Mouse (Mus musculus): ENCODE measurements at regions not wholly inside any gene's neighbourhood (a gene's known extent, or its start where the extent isn't known, plus 50 kb on each side); places are given as distances from the start of the nearest gene placed in this dataset.

DNA sequence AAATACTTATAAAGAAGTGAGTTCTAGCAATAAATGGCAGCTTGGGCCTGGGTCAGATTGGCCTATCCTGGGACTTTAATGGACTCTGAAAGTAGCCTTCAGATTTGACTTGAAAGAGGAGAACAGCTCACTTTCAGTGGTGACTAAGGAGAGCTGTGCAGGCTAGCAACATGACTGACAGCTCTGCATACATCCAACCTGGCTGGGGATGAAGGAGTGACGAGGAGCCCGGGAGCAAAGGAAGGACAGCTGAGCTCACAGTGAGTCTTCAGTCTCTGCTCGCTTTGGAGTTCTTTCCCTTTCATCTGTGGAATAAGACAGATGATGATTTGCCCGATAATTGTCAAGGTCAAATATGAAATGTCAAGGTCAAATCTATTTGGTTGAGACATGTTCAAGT lies 172.7 kb upstream of the Klf4 start:
- Histone ChIP-seq H3K4me3 (ENCODE audit: insufficient read depth in 1 of 2, low read depth in 1 of 2, low read length in 2 of 2, poor library complexity in 1 of 2, severe bottlenecking in 1 of 2) (no peak overlapping the region), H3K36me3 (ENCODE audit: control insufficient read depth, insufficient read depth, low read length, poor library complexity, severe bottlenecking) (no peaks in the 10 kb centered on the region), H3K9me3 (ENCODE audit: control insufficient read depth, insufficient read depth, low read depth, low read length) (no peaks in the 10 kb centered on the region), H3K27ac (ENCODE audit: insufficient read depth, low read depth, low read length, poor library complexity, severe bottlenecking) (no peak overlapping the region), H3K9ac (ENCODE audit: insufficient read depth, low read depth, low read length, poor library complexity, severe bottlenecking) (no peak overlapping the region), H3K4me1 (ENCODE audit: control insufficient read depth in 2 of 2, insufficient read depth in 2 of 2, low read length in 2 of 2, poor library complexity in 1 of 2) (no peaks in the 10 kb centered on the region)
- in situ Hi-C loops (cut with MboI; ENCODE audit: low sequenced_read_pairs in 2 of 2, unreplicated experiment in 2 of 2) = no loop called here
- TF ChIP-seq CHD2 (IDR thresholded peaks at IDR 0.05; ENCODE audit: low read depth, low read length) (no peak), ZC3H11A (IDR thresholded peaks at IDR 0.05; ENCODE audit: borderline replicate concordance, low read depth, low read length) (no peak), HCFC1 (IDR thresholded peaks at IDR 0.05; ENCODE audit: borderline replicate concordance, insufficient read depth, low read length) (no peak), ZNF384 (IDR thresholded peaks at IDR 0.05; ENCODE audit: low read depth, low read length) (no peak), MAFK (IDR thresholded peaks at IDR 0.05; ENCODE audit: insufficient read depth, low read depth, low read length) (no peak)
- no peak for DNase-seq (ENCODE audit: low read depth, low spot score)

DNA sequence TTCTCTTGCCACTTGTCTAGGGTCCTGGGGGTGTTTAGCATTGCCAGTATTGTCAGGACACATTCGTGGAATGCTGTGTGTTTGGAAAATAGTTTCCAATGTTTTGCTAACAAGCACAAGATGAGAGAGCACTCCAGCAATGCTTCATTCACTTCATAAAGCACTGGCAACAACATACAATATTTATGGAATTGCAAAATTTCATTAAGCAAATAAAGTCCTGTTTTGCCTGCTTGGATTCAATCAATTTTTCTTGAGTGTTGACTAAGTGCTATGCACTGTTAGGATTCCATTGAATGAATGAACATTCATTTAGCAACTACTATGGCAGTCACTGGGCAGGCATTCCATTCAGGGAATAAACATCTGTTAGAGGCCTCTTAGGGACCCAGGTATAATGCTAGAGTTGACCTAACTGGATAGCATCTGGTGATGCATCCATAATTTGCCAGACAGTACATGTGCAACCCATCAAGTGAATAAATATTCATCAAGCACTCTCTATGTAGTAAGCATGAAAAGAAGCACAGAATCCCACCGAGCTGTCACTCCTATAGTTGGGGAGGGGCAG lies 171.2 kb upstream of the Klf4 start:
- no peak overlapping the region for H3K27ac ChIP-seq (ENCODE audit: insufficient read depth, low read depth, low read length, poor library complexity, severe bottlenecking)
- no peak for DNase-seq (ENCODE audit: low read depth, low spot score)
- H3K4me3 ChIP-seq (ENCODE audit: insufficient read depth in 1 of 2, low read depth in 1 of 2, low read length in 2 of 2, poor library complexity in 1 of 2, severe bottlenecking in 1 of 2) = no peak overlapping the region
- H3K4me1 ChIP-seq (ENCODE audit: control insufficient read depth in 2 of 2, insufficient read depth in 2 of 2, low read length in 2 of 2, poor library complexity in 1 of 2) = peaks cover 0 to 4% of the 10 kb centered on the region in 2 experiments; a peak in 1 of 4 replicates
- no peaks in the 10 kb centered on the region for H3K36me3 ChIP-seq (ENCODE audit: control insufficient read depth, insufficient read depth, low read length, poor library complexity, severe bottlenecking)
- in situ Hi-C loops (cut with MboI; ENCODE audit: low sequenced_read_pairs in 2 of 2, unreplicated experiment in 2 of 2) = no loop called here
- H3K9me3 ChIP-seq (ENCODE audit: control insufficient read depth, insufficient read depth, low read depth, low read length) = no peaks in the 10 kb centered on the region
- TF ChIP-seq MAFK (IDR thresholded peaks at IDR 0.05; ENCODE audit: insufficient read depth, low read depth, low read length) (no peak), ZNF384 (IDR thresholded peaks at IDR 0.05; ENCODE audit: low read depth, low read length) (no peak), HCFC1 (IDR thresholded peaks at IDR 0.05; ENCODE audit: borderline replicate concordance, insufficient read depth, low read length) (no peak), CHD2 (IDR thresholded peaks at IDR 0.05; ENCODE audit: low read depth, low read length) (no peak), ZC3H11A (IDR thresholded peaks at IDR 0.05; ENCODE audit: borderline replicate concordance, low read depth, low read length) (no peak)
- H3K9ac ChIP-seq (ENCODE audit: insufficient read depth, low read depth, low read length, poor library complexity, severe bottlenecking) = no peak overlapping the region

DNA sequence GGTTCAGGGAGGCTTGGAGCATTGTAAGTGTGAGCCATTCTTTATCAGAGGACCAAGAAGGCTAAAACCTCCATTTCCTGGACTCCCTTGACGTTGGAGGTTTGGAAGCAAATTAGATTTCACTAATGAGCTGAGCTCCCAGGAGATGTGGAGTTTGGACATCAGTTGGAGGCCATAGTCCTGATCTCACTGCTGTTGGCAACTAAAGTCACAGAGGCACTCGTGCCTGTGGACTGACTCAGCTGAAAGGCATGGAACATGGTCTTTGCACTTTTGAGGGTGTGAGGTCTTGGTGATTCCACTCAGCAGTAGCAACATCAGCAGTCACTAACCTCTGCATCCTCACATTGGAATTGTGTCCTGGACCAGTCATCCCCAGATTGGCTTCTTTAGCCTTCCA lies 169.1 kb upstream of the Klf4 start:
- H3K27ac ChIP-seq (ENCODE audit: insufficient read depth, low read depth, low read length, poor library complexity, severe bottlenecking) = no peak overlapping the region
- no peak overlapping the region for H3K9ac ChIP-seq (ENCODE audit: insufficient read depth, low read depth, low read length, poor library complexity, severe bottlenecking)
- no peak for DNase-seq (ENCODE audit: low read depth, low spot score)
- peaks cover 0 to 4% of the 10 kb centered on the region in 2 experiments; a peak in 1 of 4 replicates for H3K4me1 ChIP-seq (ENCODE audit: control insufficient read depth in 2 of 2, insufficient read depth in 2 of 2, low read length in 2 of 2, poor library complexity in 1 of 2)
- H3K36me3 ChIP-seq (ENCODE audit: control insufficient read depth, insufficient read depth, low read length, poor library complexity, severe bottlenecking) = no peaks in the 10 kb centered on the region
- H3K4me3 ChIP-seq (ENCODE audit: insufficient read depth in 1 of 2, low read depth in 1 of 2, low read length in 2 of 2, poor library complexity in 1 of 2, severe bottlenecking in 1 of 2) = no peak overlapping the region
- TF ChIP-seq ZC3H11A (IDR thresholded peaks at IDR 0.05; ENCODE audit: borderline replicate concordance, low read depth, low read length) (no peak), HCFC1 (IDR thresholded peaks at IDR 0.05; ENCODE audit: borderline replicate concordance, insufficient read depth, low read length) (no peak), CHD2 (IDR thresholded peaks at IDR 0.05; ENCODE audit: low read depth, low read length) (no peak), ZNF384 (IDR thresholded peaks at IDR 0.05; ENCODE audit: low read depth, low read length) (no peak), MAFK (IDR thresholded peaks at IDR 0.05; ENCODE audit: insufficient read depth, low read depth, low read length) (no peak)
- in situ Hi-C loops (cut with MboI; ENCODE audit: low sequenced_read_pairs in 2 of 2, unreplicated experiment in 2 of 2) = no loop called here
- no peaks in the 10 kb centered on the region for H3K9me3 ChIP-seq (ENCODE audit: control insufficient read depth, insufficient read depth, low read depth, low read length)

DNA sequence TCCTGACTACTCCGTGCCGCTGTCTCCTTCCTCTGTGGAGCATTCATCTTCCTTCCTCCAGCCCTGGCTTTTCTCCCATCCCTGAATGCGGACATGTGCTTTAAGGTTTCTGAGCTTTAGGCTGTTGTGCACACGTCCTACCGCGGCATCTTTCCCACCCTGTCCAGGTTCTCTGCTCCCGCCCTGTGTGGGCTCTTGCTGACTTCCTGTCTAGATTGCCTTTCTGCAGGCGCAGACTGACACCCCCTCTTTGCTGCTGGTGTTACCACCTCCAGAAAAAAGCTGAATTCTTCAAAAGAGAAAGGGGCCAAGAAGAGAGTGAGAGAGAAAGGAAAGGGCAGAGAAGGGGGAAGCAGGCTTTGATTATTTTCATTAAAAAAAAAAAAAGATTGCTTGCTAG lies 167.7 kb upstream of the Klf4 start:
- H3K36me3 ChIP-seq (ENCODE audit: control insufficient read depth, insufficient read depth, low read length, poor library complexity, severe bottlenecking) = no peaks in the 10 kb centered on the region
- H3K4me1 ChIP-seq (ENCODE audit: control insufficient read depth in 2 of 2, insufficient read depth in 2 of 2, low read length in 2 of 2, poor library complexity in 1 of 2) = peaks cover 0 to 4% of the 10 kb centered on the region in 2 experiments; a peak in 1 of 4 replicates
- H3K9me3 ChIP-seq (ENCODE audit: control insufficient read depth, insufficient read depth, low read depth, low read length) = no peaks in the 10 kb centered on the region
- TF ChIP-seq HCFC1 (IDR thresholded peaks at IDR 0.05; ENCODE audit: borderline replicate concordance, insufficient read depth, low read length) = no peak
- no peak for TF ChIP-seq ZC3H11A (IDR thresholded peaks at IDR 0.05; ENCODE audit: borderline replicate concordance, low read depth, low read length)
- no peak for TF ChIP-seq MAFK (IDR thresholded peaks at IDR 0.05; ENCODE audit: insufficient read depth, low read depth, low read length)
- no peak for TF ChIP-seq ZNF384 (IDR thresholded peaks at IDR 0.05; ENCODE audit: low read depth, low read length)
- no peak for TF ChIP-seq CHD2 (IDR thresholded peaks at IDR 0.05; ENCODE audit: low read depth, low read length)
- H3K9ac ChIP-seq (ENCODE audit: insufficient read depth, low read depth, low read length, poor library complexity, severe bottlenecking) = no peak overlapping the region
- in situ Hi-C loops (cut with MboI; ENCODE audit: low sequenced_read_pairs in 2 of 2, unreplicated experiment in 2 of 2) = no loop called here
- H3K4me3 ChIP-seq (ENCODE audit: insufficient read depth in 1 of 2, low read depth in 1 of 2, low read length in 2 of 2, poor library complexity in 1 of 2, severe bottlenecking in 1 of 2) = no peak overlapping the region
- DNase-seq (ENCODE audit: low read depth, low spot score) = no peak
- H3K27ac ChIP-seq (ENCODE audit: insufficient read depth, low read depth, low read length, poor library complexity, severe bottlenecking) = no peak overlapping the region
